Mouse (Mus musculus): ENCODE data around the gene Rtn1. TPM values are rescaled to one million over a fixed set of nuclear protein-coding genes. Genes with fewer than 3 reads are reported as not detected.
"Not testable (repeated sequence)": the region's sequence is repeated elsewhere in the genome, so short reads cannot be mapped to it uniquely, and the experiment has no call there.

Rtn1 gene
- polyA plus RNA-seq, 2 experiments, result 2.4 to 5.9 TPM

DNA sequence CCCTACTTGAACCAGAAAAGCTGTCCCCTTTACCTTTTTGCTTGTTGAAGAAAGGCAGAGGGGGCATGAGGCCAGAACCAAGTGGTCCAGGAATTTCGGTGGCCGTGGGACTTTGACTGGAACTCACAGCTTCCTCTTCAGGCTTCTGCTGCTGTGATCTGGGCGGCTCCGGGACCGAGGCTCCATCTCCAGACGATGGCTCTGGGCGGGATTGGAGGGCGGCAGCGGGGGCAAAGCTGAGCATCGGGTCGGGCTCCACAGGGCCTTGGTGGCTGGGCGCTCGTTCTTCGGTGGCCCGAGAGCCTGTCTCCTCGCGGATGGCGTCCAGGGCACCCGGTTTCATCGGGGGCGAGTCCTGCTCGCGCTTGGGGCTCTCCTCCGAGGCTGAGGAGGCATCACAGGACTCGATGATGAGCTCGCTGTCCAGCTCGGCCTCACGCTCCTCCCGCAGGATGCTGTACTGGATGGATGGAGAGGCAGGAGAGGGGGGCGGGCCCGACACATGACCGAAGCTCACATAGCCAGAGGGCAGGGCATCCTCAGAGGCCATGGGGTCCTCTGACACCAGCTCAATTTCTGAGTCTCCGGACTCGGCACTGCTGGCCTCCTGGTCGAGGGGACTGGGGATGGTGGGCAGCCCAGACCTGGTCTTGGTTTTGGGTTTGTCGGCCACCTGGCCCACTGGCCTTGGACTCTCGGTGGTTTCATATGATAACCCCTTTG, 105.1 kb downstream of the Rtn1 start:
- H3K36me3 ChIP-seq (ENCODE audit: control insufficient read depth, insufficient read depth, low read length), result no peaks in the 10 kb centered on the region
- H3K27ac ChIP-seq (replicated peaks; ENCODE audit: low read depth, low read length), result no peak overlapping the region
- no peaks in the 10 kb centered on the region for H3K9me3 ChIP-seq (ENCODE audit: control insufficient read depth, low read length)
- no peaks in the 10 kb centered on the region for H3K4me1 ChIP-seq (ENCODE audit: control insufficient read depth, insufficient read depth, low read length)
- ATAC-seq (ENCODE audit: low FRiP score, low read depth), result no peak
- no peaks in the 10 kb centered on the region for H3K27me3 ChIP-seq (ENCODE audit: control insufficient read depth, insufficient read depth, low read length)
- no peak for DNase-seq (ENCODE audit: low spot score)
- WGBS, result 76% methylated on average over 37 of the region's 37 CpGs
- no peak overlapping the region for H3K4me3 ChIP-seq (replicated peaks; ENCODE audit: low read length)
- no peak overlapping the region for H3K4me2 ChIP-seq (replicated peaks; ENCODE audit: low read depth, low read length, severe bottlenecking)
- no peak overlapping the region for H3K9ac ChIP-seq (ENCODE audit: low read depth, low read length, severe bottlenecking)
- TF ChIP-seq POLR2A (IDR thresholded peaks at IDR 0.05; ENCODE audit: borderline replicate concordance, extremely low read depth, insufficient read depth, insufficient read length), result no peak

DNA sequence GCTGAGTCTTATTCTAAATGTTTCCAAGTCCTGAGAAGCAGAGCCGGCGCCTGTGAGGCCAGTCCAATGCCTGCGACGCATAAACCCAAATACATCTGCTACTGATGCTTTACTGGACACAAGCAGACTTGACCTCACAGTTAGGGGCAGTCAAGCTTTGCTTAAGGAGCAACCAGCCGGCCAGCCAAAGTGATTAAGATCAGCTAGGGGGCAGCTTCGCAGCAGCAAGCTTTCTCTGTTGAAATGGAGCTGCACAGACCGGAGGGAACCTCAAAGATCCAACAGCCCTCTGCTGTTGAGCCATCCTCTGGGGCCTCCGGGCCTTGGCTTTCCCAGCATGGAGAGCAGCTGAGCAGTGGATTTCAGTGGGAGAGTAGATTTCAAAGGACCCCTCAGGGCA, 107.4 kb downstream of the Rtn1 start:
- H3K27me3 ChIP-seq (ENCODE audit: control insufficient read depth, insufficient read depth, low read length), result no peaks in the 10 kb centered on the region
- no peak overlapping the region for H3K4me3 ChIP-seq (replicated peaks; ENCODE audit: low read length)
- H3K4me1 ChIP-seq (ENCODE audit: control insufficient read depth, insufficient read depth, low read length), result no peaks in the 10 kb centered on the region
- no peaks in the 10 kb centered on the region for H3K36me3 ChIP-seq (ENCODE audit: control insufficient read depth, insufficient read depth, low read length)
- DNase-seq (ENCODE audit: low spot score) (no peak), ATAC-seq (ENCODE audit: low FRiP score, low read depth) (no peak)
- TF ChIP-seq POLR2A (IDR thresholded peaks at IDR 0.05; ENCODE audit: borderline replicate concordance, extremely low read depth, insufficient read depth, insufficient read length), result no peak
- WGBS, result 48% methylated on average over 8 of the region's 8 CpGs
- H3K9ac ChIP-seq (ENCODE audit: low read depth, low read length, severe bottlenecking), result no peak overlapping the region
- no peak overlapping the region for H3K27ac ChIP-seq (replicated peaks; ENCODE audit: low read depth, low read length)
- no peaks in the 10 kb centered on the region for H3K9me3 ChIP-seq (ENCODE audit: control insufficient read depth, low read length)
- H3K4me2 ChIP-seq (replicated peaks; ENCODE audit: low read depth, low read length, severe bottlenecking), result no peak overlapping the region

DNA sequence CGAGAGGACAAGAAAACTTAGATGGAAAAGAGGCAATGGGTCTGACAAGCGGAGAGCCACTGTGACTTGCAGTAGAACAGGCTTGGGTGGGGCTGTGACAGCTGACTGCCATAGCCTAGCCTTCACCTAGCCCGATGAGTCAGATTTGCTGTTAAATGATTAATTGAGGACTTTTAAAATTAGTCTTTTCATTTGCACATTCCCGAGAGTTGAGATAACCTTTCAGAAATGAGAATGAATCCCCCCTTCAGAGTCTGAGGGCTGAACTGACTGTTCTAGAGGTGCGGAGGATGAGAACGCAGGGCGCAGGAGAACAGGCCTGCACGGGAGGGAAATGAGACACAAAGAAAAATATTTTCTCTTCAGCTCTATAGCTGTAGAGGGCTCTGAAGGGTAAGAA, 107.9 kb downstream of the Rtn1 start:
- no peaks in the 10 kb centered on the region for H3K4me1 ChIP-seq (ENCODE audit: control insufficient read depth, insufficient read depth, low read length)
- no peak overlapping the region for H3K4me2 ChIP-seq (replicated peaks; ENCODE audit: low read depth, low read length, severe bottlenecking)
- no peaks in the 10 kb centered on the region for H3K36me3 ChIP-seq (ENCODE audit: control insufficient read depth, insufficient read depth, low read length)
- no peak overlapping the region for H3K9ac ChIP-seq (ENCODE audit: low read depth, low read length, severe bottlenecking)
- no peaks in the 10 kb centered on the region for H3K27me3 ChIP-seq (ENCODE audit: control insufficient read depth, insufficient read depth, low read length)
- DNase-seq (ENCODE audit: low spot score) (no peak), ATAC-seq (ENCODE audit: low FRiP score, low read depth) (no peak)
- no peak for TF ChIP-seq POLR2A (IDR thresholded peaks at IDR 0.05; ENCODE audit: borderline replicate concordance, extremely low read depth, insufficient read depth, insufficient read length)
- H3K9me3 ChIP-seq (ENCODE audit: control insufficient read depth, low read length), result no peaks in the 10 kb centered on the region
- WGBS, result 76% methylated on average over 8 of the region's 8 CpGs
- H3K27ac ChIP-seq (replicated peaks; ENCODE audit: low read depth, low read length), result no peak overlapping the region
- no peak overlapping the region for H3K4me3 ChIP-seq (replicated peaks; ENCODE audit: low read length)

DNA sequence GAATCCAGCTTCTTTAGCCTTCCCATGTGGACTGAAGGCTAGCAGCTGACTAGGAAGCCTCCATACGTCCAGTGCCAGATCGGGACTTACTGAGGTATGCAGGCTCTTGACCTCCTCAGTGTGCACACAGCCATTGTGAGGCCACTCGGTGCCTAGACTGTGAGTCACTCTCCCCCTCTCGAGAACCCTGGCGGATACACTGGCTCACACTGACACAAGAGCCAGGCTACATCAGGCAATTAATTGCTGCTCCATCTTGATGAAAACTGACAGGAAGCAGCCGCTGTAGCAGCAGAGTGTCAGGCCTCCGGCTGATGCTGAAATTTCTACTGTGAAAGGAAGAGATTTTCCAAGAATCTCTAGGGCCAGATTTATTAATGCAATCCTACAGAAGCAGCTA, 110.6 kb downstream of the Rtn1 start:
- TF ChIP-seq POLR2A (IDR thresholded peaks at IDR 0.05; ENCODE audit: borderline replicate concordance, extremely low read depth, insufficient read depth, insufficient read length), result no peak
- no peaks in the 10 kb centered on the region for H3K27me3 ChIP-seq (ENCODE audit: control insufficient read depth, insufficient read depth, low read length)
- H3K4me1 ChIP-seq (ENCODE audit: control insufficient read depth, insufficient read depth, low read length), result no peaks in the 10 kb centered on the region
- no peaks in the 10 kb centered on the region for H3K36me3 ChIP-seq (ENCODE audit: control insufficient read depth, insufficient read depth, low read length)
- no peak overlapping the region for H3K4me2 ChIP-seq (replicated peaks; ENCODE audit: low read depth, low read length, severe bottlenecking)
- no peak for DNase-seq (ENCODE audit: low spot score)
- H3K27ac ChIP-seq (replicated peaks; ENCODE audit: low read depth, low read length), result no peak overlapping the region
- 70% methylated on average over 7 of the region's 7 CpGs for WGBS
- no peaks in the 10 kb centered on the region for H3K9me3 ChIP-seq (ENCODE audit: control insufficient read depth, low read length)
- no peak overlapping the region for H3K4me3 ChIP-seq (replicated peaks; ENCODE audit: low read length)
- H3K9ac ChIP-seq (ENCODE audit: low read depth, low read length, severe bottlenecking), result no peak overlapping the region
- ATAC-seq (ENCODE audit: low FRiP score, low read depth), result no peak

DNA sequence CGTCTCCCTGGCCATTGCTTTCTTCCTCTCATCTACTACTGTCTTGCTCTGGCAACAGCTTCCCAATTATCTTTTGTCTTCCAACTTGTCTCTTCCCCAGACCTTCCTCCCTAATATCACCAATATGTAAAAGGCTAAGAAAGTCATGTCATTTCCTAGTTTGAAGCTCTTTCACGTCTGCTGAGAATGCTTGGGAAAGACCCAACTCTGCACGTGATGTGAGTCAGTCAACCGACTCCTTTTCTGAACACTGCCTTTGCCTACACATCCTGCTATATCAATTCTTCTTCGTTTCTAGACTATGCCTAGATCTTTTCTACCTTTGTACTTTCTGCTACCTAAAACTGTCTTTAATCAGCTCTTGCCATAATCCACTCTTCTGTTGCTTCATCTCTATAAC, 112.3 kb downstream of the Rtn1 start:
- no peak for TF ChIP-seq POLR2A (IDR thresholded peaks at IDR 0.05; ENCODE audit: borderline replicate concordance, extremely low read depth, insufficient read depth, insufficient read length)
- Histone ChIP-seq H3K36me3 (ENCODE audit: control insufficient read depth, insufficient read depth, low read length) (no peaks in the 10 kb centered on the region), H3K27ac (replicated peaks; ENCODE audit: low read depth, low read length) (no peak overlapping the region), H3K4me2 (replicated peaks; ENCODE audit: low read depth, low read length, severe bottlenecking) (no peak overlapping the region), H3K9ac (ENCODE audit: low read depth, low read length, severe bottlenecking) (no peak overlapping the region), H3K9me3 (ENCODE audit: control insufficient read depth, low read length) (no peaks in the 10 kb centered on the region), H3K4me3 (replicated peaks; ENCODE audit: low read length) (no peak overlapping the region), H3K27me3 (ENCODE audit: control insufficient read depth, insufficient read depth, low read length) (no peaks in the 10 kb centered on the region), H3K4me1 (ENCODE audit: control insufficient read depth, insufficient read depth, low read length) (no peaks in the 10 kb centered on the region)
- ATAC-seq (ENCODE audit: low FRiP score, low read depth) (no peak), DNase-seq (ENCODE audit: low spot score) (no peak)
- 84% methylated on average over 5 of the region's 5 CpGs for WGBS

DNA sequence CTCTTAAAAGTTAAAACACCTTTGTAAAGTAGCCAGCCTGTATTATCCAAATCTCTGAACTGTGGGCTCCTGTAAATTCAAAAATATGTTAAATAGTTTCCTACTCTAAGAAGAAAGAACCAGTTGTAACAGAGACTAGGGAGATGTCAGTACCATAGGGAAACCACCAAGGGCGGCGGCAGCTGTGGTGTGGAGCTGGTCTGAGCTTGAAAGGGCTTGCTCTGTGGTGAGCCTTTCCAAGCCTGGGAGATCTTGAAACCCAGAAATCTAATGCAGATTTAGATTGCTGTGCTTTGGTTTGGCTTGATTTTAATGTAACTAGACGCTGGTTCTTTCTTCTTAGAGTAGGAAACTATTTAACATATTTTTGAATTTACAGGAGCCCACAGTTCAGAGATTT, 115.7 kb downstream of the Rtn1 start:
- H3K27ac ChIP-seq (replicated peaks; ENCODE audit: low read depth, low read length); H3K9me3 ChIP-seq (ENCODE audit: control insufficient read depth, low read length); H3K4me3 ChIP-seq (replicated peaks; ENCODE audit: low read length); H3K36me3 ChIP-seq (ENCODE audit: control insufficient read depth, insufficient read depth, low read length); H3K4me2 ChIP-seq (replicated peaks; ENCODE audit: low read depth, low read length, severe bottlenecking); H3K9ac ChIP-seq (ENCODE audit: low read depth, low read length, severe bottlenecking); H3K4me1 ChIP-seq (ENCODE audit: control insufficient read depth, insufficient read depth, low read length); DNase-seq (ENCODE audit: low spot score); H3K27me3 ChIP-seq (ENCODE audit: control insufficient read depth, insufficient read depth, low read length); ATAC-seq (ENCODE audit: low FRiP score, low read depth): not testable (repeated sequence)
- 89% methylated on average over 3 of the region's 3 CpGs for WGBS
